Mouse (Mus musculus) stomach, postnatal 0 days (tissue): ENCODE measurements around the gene Cdx2.

ENCODE experiments used
- CTCF ChIP-seq: IDR thresholded peaks from 2 replicates; pipeline ENCODE4 v1.5.1; 2016; ENCODE audit warnings: antibody characterized with exemption, low read depth, mild to moderate bottlenecking, moderate library complexity
- EP300 ChIP-seq: optimal IDR thresholded peaks from 2 replicates; pipeline ENCODE3; 2016; ENCODE audit warnings: antibody characterized with exemption

GRCm38 (mm10) chr5:147292506-147293120 is 14.5 kb downstream of the Cdx2 start:
- TF ChIP-seq CTCF: no peak
- TF ChIP-seq EP300: no peak
